Mouse (Mus musculus) kidney, postnatal 10 days (tissue): Measurements from ENCODE around the gene Zswim4.
A peak's percentile ranks its signal among the peaks of the same experiment; 100 is the strongest.

ENCODE experiments used
- DNase-seq: peaks from one replicate; pipeline ENCODE4 v3.0.0; 2021; ENCODE audit warnings: mixed read lengths

Gene Zswim4

DNA sequence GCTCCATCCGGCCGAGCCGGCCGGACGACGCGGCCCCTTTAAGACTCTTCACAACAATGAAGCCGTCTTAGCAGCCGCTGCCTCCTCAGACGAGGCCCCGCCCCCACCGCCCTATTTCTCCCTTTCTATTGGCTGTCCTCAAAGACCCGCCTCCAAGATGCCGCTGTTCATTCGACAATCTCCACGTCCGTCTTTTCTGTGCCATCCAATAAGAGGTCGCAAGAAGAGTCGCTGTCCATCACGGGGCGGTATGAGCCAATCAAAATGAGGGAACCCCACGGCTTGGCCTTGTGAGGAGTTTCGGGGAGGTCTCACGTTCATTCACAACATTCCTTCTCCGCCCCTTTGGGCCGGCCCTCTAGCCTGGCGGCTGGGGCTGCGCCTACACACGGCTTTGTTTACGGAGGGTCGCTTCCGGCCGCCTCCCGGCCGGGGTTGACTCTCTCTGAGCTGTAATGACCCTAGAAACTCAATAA lies at the start of gene Zswim4:
Gene Zswim4 (minus strand): TSS at position 58 of the 476 bp plus-strand sequence.
- peak; percentile 98 for DNase-seq

DNA sequence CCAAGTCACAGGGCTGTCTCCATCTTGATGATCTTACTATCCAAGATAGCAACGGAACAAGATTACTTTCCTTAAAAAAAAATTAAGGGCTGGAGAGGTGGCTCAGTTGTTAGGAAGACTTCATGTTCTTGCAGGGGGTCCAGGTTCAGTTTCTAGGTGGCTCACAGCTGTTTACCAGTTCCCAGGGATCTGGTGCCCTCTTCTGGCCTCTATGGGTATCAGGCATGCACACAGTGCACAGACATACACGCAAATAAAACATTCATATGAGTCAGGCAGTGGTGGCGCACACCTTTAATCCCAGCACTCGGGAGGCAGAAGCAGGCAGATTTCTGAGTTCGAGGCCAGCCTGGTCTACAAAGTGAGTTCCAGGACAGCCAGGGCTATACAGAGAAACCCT lies 48.8 kb upstream of the Zswim4 start:
- DNase-seq, result peak; percentile 68

DNA sequence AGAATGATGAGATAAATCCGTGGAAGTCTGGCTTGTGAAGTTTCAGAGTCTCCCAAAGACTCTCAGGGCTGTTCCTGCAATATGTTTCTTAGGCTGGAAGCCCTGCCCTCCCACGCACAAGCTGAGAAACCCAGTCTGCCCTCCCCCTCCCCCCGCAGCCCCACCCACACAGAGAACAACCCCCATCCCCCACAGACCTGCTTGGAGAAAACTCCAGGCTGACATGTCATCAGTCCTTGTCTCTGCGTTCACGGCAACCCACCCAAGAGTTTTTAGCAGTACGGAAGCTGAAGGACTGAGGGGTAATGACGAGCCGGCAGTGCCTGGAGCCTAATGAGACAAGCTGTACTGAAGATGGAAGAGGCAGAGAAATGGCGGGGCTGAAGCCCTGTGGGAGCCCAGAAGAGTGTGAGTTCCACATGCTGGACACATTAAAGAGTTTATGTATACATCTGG lies 47.8 kb upstream of the Zswim4 start:
- peak; percentile 58 for DNase-seq

DNA sequence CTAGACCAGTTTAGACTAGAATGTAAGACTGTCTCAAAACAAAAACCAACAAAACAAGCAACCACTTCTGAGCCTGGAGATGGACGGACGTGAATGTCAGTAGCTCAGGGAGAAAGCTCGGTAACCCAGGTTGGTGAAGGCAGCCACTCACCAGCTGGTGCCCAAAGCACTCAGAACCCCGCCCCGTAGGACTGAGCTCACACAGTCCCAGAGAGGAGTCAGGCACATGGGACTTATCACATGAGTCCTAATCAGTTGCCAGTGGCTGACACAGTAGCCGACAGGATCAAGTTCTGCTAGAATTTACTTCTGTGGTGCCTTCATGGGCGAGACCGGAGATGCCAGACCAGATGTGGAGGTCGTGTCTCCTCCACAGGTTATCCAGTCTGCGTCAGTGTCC lies 43.9 kb upstream of the Zswim4 start:
- no peak for DNase-seq

DNA sequence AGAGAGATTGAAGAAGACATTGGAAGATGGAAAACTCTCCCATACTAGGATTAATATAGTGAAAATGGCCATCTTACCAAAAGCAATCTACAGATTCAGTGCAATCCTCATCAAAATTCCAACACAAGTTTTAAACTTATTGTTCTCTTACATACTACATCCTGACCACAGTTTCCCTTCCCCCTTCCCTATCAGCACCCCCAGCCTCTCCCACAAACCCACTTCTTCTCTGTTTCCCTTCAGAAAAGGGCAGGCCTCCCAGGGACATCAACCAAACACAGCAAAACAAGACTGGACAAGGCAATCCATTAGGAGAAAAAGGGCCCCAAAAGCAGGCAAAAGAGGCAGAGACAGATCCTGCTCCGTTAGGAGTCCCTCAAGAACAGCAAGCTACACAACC lies 39.6 kb upstream of the Zswim4 start:
- DNase-seq, result no peak

DNA sequence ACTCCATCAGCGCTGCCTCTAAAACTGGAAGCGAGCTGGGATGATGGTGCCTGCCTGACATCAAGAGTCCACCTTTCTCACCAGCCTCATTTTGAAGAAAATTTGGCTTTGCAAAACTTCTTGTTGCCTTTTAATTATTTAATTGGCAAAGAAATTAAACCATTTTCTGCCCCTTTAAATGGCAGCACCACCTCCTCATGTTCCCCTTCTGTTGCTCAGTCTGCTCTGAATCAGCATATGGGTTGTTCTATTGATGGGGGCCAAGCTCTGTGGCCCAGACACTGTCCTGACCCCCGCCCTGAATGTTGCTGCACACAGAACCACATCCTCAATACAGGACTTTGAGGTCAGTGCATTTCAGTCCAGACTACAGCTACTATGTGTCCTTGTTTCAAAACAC lies 37.1 kb upstream of the Zswim4 start:
- DNase-seq, result no peak

DNA sequence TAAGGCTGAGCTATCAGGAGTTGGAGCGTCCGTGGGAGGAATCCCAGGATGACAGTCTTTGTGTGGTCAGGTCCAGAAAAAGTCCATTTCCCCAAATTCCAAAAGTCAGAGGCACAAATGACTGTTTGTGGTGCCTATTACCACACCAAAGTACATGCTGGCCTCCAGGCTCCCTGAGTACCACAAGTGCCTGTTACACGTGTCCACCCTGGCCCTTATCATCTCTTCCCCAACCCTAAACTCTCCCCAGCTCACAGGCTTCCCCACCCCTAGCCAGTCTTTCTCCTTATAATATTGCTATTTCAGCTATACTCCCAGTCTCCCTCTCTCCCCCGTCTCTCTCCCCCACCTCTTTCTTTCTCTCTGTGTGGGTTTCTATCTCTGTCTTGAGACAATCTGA lies 35.4 kb upstream of the Zswim4 start:
- no peak for DNase-seq

DNA sequence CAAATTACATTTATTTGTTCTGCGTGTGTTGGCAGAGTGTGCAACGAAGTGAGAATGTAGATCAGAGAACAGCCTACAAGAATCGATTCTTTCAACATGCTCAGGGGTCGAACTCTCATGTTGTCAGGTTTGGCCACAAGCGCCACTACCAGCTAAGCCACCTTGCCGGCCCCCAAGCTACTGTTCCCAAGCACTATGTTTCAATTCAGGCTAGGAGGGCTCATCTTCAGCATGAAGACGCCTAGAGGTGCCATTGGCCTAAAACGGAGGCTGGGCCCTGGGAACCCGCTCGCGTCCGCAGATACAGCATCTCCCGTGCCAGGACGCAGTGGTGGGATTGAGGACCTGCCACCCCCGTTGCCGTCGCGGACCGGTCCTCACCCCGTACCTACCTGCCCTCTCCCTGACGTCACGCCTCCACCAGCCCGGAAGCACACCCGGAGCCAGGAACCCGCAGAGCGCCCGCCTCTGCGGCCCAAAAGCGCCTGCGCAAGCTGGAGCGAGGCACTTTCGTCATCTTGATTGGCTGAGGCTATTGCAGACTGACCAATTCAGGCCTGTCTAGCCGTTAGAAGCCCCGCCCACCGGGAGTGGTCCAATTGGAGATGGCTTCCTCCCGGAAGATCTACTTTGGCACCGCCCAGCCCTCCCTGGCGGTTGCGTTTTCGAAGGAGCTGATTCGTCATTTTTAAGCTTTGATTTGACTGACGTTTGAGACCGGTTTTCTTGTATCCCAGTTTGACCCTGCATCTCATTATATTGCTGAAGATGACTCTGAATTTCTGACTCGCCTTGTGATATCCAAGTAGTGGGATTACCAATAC lies 33.3 kb upstream of the Zswim4 start, which contains the start of gene Ccdc130:
Gene Ccdc130 (minus strand): TSS at position 431 of the 824 bp plus-strand sequence.
- peak; percentile 100 for DNase-seq

DNA sequence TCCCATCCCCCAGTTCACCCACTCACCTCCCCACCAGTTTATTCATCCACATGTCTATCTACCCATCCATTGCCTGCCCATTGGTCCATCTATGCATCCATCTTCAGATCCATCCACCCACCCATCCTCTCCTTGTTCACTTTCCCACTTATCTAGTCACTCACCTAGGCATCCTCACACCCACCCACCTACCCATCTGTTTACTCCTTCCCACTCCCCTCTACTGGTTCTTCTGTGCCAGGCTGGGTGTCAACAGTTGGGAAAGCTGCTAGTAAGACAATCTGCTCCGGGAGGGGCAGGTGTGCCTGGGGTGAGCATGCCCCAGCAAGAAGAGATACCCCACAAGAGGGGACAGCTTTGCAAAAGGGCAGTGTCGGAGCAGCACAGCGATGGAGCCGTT lies 24.2 kb upstream of the Zswim4 start:
- no peak for DNase-seq

DNA sequence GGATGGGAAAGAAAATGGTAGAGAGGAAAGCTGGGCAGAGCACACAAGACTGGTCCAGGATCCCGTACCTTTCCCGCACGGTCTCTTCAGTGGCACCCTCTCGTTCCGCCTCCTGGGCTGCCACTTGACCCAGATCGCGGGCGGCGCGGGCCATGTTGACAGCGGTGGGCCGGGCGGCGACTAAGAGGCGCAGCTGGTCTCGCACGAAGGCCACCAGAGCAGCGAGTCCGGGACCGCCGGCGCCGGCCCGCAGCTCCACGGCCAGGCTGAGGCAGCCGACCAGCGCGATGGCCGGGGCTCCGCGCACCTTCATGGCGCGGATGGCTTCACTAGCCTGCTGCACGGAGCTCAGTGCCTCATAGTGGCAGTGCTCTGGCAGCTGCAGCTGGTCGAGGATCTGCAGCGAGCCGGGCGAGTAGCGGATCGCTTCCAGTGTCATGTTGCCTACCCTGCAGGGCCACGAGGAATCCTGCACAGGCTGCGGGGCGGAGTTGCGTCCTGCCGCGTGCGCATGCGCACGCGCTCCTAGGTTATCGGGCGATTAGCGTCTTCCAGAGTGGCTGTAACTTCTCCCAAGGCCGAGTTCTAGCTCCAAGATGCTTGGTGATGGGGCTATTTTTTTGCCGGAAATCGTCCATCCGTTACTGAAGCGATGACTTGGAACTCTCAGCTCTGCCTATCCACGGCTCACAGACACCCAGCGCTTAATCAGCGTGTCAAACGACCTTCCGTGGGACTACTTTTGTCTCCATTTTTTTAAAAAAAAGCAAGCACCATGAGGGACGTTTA lies 20.2 kb upstream of the Zswim4 start, which contains the start of gene Mri1:
Gene Mri1 (minus strand): TSS at position 505 of the 789 bp plus-strand sequence.
- DNase-seq, result peak; percentile 90

DNA sequence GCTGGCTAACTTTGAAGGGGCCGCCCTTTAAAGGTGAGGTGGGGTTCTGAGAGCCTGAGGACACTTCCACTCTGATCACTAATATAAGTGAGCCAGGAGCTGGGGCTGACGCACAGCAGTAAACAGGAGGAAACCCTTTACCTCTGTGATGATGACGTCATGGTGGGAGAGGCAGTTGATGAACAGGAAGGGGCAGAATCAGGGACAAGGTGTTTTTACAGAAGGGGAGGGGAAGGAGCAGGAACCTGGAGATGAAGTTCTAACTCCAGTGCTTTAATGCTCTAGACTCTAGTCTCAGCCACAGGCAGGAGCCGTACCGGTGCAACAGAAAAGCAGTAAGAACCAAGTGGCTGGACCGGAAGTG lies 19.6 kb upstream of the Zswim4 start:
- no peak for DNase-seq

DNA sequence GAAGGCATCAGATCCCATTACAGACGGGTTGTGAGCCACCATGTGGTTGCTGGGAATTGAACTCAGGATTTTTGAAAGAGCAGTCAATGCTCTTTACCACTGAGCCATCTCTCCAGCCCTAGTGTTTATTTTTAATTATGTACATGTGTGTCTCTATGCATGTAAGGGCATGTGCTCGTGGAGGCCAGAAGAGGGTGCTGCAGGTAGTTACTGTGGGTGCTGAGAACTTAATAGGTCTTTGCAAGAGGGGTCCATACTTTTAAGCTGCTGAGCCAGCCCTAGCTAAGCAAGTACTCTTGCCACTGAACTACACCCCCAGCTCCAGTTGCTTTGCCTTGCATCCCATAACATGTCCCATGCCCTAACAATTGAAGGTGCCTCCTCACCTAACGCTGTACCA lies 19.0 kb upstream of the Zswim4 start:
- DNase-seq, result no peak

DNA sequence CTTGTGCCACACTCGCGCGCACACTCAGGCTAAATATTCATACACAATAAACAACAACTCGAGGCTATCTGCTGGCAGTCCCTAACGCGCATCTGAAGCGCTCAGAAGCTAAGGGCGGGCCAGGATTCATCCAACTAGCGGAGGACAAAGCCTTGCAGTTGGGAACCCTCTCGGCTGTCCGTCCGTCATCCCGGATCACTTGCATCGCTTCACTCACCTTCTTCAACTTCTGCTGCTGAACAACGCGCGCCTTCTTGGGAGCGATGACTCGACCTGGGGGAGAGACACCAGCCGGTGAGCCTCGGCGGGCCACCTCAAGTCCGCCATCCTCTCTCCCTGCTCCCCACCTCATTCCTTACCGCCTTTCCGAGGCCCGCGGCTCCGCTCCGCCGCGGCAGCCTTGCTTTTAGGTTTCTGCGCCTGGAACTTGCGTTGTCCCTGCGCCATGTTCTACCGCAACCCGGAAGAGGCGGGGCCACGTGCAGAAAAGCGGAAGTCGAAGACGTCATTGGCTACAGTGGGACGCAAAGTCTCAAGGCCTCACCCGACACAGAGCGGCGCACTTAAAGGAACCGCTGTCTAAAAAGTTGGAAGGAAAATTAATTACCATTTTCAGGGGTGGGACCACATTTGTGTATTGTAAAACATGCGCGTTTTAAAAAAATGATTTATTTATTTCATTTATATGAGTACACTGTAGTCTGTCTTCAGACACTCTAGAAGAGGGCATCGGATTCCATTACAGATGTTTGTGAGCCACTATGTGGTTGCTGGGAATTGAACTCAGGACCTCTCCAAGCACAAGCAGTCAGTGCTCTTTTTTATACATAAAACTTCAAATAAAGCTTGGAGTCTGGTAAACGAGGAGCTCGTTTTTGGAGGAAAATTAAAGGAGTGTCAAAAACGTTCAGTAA lies 12.7 kb upstream of the Zswim4 start, which contains the start of gene D8Ertd738e:
Gene D8Ertd738e (minus strand): TSS at position 463 of the 914 bp plus-strand sequence.
- DNase-seq, result peak; percentile 93

DNA sequence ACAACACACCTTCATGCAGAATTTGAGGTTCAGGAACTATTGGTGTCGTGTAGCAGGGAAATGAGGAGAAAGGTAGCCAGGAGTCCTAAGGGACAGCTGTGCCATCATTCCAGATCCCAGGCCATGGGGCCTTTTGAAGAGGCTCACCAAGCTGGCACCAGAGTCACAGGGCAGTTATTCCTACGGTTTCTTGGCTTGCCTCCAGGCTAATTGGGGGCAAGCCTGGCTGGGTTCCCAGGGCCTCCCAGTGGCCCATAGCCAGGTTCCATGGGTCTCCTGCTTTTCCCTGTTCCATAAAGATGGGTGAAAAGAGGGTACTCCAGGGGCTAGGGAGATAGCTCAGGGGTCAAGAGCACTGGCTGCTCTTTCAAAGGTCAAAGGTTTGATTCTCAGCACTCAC lies 5.0 kb upstream of the Zswim4 start:
- DNase-seq, result peak; percentile 62

DNA sequence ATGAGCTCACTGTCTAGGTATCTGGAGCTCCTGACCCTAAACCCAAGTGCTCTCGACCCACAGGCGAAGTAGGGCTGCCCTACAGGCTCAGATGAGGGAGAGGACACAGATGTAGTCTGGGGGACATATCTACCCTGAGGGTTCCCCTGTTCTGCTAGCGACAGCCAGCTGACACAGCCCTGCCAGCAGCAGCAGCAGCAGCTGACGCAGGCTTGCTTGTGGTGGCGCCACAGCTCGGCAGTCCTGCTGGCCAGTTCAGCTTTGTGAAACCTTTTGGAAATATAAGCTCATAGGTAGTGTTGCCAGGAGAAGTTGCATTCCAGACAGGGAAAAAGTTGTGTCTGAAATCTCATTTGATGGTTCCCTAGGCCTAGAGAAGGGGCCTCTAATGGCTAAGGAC lies 4.3 kb upstream of the Zswim4 start:
- DNase-seq, result no peak

DNA sequence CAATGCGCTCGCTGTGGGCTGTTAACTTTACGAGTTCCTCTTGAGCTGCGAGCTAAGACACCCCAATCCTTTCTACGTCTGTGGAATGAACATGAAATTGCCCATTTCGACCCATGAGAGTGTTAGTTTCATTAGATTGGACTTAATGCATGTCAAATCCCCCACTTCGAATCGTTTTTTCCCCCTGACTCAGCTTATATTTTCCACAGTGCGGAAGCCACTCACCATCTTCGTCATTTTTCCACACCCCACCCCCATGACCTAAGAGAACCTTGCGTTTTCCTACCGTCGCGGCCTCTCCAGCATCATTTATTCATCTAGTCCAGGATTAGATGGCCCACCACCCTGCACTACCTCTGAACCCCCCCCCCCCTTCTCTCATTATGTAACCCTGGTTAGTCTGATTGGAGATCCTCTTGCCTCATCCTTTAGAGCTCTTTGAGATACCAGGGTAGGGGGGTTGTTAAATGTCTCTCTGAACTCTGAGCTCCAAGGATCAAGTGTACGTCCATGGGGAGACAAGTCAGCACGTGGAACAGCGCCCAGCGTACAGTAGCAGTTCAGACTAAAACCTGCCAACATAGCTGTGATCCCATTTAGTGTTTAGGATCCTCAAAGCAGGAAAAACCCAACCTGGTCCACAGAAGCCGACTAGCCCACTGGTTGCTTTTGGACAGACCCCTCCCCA lies 831 bp upstream of the Zswim4 start:
- DNase-seq, result peak; percentile 27

DNA sequence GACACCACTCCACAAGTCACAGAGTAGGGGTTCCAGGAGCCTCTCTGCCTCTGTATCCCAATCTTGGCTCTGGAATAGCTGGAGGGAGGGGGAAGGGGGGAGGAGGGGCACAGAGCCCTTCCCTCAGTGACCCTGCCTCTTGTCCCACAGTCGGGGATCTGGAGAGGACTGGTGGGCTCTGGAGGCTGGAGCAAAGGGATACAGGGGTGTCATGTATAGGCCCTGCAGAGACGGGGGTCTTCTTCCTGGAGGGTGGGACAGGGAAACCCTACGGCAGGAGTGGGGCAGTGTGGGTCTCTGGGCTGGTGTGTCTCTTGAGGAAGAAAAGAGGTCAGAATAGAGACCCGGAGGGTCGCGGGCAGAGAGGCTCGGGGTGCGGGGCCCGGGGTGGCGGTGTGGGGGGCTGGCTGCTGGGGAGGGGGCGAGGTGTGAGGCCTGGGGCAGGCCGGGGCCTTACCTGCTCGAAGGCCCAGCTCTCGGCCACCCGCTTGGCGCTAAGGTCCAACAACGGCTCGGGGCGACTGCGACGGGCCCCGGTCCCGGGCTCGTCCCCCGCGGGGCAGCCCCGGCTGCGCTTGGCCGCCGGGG lies 351 bp downstream of the Zswim4 start:
- peak; percentile 56 for DNase-seq

DNA sequence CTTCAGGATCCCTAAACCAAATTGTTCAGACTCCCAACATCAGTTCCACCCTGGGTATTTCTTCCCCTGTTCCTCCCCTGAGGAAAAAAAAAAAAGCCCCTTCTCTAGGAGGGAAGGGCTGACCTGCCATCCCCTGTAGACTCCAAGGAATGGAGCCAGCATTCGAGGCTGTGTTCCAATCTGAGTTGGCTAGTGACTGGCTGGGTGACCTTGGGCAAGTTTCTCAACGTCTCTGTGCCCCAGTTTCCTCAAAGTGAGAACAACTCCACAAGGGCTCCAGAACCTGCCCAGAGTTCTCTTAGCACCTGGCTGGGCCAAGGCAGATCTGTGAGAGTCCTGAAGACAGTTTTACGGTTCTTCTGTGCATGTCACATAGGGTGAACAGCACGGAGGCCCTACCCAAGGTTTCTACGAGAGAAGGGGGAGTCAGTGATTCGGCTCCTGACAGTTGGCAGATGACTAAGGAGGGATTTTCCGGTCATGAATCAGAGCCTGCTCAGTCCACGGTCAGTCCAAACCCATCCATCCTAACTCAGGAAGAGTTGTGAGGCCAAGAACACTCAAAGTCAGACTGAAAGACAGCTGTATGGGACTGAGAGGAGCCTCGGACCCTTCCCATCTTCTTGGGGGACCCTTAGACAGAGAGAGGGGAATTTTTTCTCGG lies 977 bp downstream of the Zswim4 start:
- DNase-seq, result no peak

DNA sequence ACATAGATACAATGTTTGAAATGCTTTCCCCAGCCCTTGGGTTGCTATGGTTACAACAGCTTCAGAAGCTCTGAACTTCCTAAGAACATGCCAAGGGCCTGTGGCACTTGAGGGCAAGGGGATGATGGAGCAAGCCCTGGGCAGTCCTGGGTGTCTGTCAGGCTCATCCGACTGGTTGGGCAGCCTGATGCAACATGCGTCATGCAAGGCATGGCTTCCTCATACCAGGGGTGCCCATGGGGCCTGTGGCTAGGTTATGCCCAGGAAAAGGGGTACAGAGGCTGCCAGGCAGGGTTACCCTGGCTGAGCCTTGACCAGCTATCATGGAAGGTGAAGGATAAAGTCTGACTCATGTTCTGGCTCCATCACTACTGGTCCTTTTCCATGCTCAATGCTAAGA lies 3.8 kb downstream of the Zswim4 start:
- DNase-seq, result no peak

DNA sequence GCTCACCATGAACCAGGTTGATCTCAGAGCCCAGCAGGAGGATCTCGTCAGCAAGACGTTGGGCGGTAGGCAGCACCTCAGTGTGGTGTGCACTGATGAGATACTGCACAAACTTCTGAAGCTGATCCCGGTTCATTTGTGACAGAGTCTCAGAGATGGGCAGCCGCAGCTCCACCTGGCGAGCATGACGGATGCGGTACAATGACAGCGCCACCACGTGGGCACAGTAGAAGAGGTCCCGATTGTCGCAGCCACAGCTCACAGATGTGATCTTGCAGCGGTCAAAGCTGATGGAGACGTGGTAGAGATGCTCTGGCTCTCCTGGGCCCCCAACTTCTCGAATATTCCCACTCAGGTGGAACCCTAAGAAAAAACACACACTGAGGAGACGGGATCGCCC lies 6.1 kb downstream of the Zswim4 start:
- peak; percentile 32 for DNase-seq
